In the genomic region with DNA sequence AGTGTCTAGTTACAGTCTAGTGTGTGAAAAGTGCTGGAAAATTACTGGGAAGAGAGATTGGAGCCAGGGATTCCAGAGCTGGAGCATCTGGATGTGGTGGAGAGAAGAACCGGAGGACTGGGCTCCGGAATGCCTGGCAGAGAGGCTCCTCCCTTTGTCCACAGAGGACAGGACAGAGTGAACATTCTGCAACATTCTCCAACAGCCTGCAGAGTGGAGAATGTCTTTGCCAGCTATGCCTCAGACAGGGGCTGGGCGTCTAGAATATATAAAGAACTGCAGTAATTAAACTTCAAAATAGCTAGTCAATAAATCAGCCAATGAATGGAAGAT, we compare ENCODE assay signal across 10 mouse cellular contexts. TPM values are rescaled to one million over a fixed set of nuclear protein-coding genes. Genes with fewer than 3 reads are reported as not detected.
A peak's percentile ranks its signal among the peaks of the same experiment; 100 is the strongest.
DNase-seq lines count a peak whose midpoint lies in the region; ATAC-seq and TF ChIP-seq lines count a peak whose summit lies in the region.
"Had no signal": no experiment of that assay in that cellular context is flagged by ENCODE, and none has a peak within 500 bp of the region (broad histone marks: within the 10 kb centered on the region; RNA-seq: fewer than 3 reads in every experiment).

No protein-coding gene starts in this region.

- H3K4me2 ChIP-seq in heart, embryonic 14.5 days (ENCODE audit: low read length), result 0 out of 2 replicates have a peak overlapping the region, but pooled peaks have one; percentile 100
- H3K4me2 ChIP-seq in hindbrain, embryonic 14.5 days (replicated peaks), result peak overlapping the region; percentile 80
- peak overlapping the region; percentile 99 for H3K4me2 ChIP-seq in limb, embryonic 14.5 days (replicated peaks; ENCODE audit: low read depth, low read length, severe bottlenecking)

- 45% methylated on average over 3 of the region's 3 CpGs for WGBS in heart, embryonic 14.5 days
- WGBS in heart, adult 2 months, result 61% methylated on average over 3 of the region's 3 CpGs
- 62% methylated on average over 3 of the region's 3 CpGs for WGBS in hindbrain, embryonic 14.5 days
- 36% methylated on average over 3 of the region's 3 CpGs for WGBS in limb, embryonic 14.5 days

- H3K27me3 ChIP-seq in heart, embryonic 14.5 days (ENCODE audit: control insufficient read depth, insufficient read depth, low read length), result no peaks in the 10 kb centered on the region; the same call in 1 of the 2 replicates
- H3K27me3 ChIP-seq in heart, adult 2 months (ENCODE audit: control insufficient read depth, insufficient read depth, low read length), result no peaks in the 10 kb centered on the region
- peaks cover 4% of the 10 kb centered on the region; the same call in 1 of the 2 replicates for H3K27me3 ChIP-seq in hindbrain, embryonic 14.5 days (ENCODE audit: control insufficient read depth, insufficient read depth, low read length)
- H3K27me3 ChIP-seq in limb, embryonic 14.5 days (ENCODE audit: control insufficient read depth, insufficient read depth, low read length), result peaks cover 6% of the 10 kb centered on the region; the same call in 1 of the 2 replicates

- intact Hi-C loops in heart, adult 2 months (cut with DNase I), result loop anchor here (10.0 kb wide), 1 partner anchor 162 kb away; no protein-coding TSS in a partner anchor
- intact Hi-C loops in heart, postnatal 36 days (cut with DNase I), result loop anchor here (5.0 to 10.0 kb wide), 2 partner anchors 200 to 582 kb away; partner anchors contain the start of genes Lpxn and Zfp91

- no peak for DNase-seq in heart, adult 2 months
- DNase-seq in MN1 (ENCODE audit: low spot score), result peak; percentile 2
- no peak for DNase-seq in hindbrain, embryonic 14.5 days (ENCODE audit: low spot score)
- no peak for DNase-seq in limb, embryonic 14.5 days (ENCODE audit: low spot score)
- no peak for DNase-seq in retina, postnatal 1 day
- DNase-seq in heart, postnatal 36 days, result no peak
- DNase-seq in gastrocnemius, adult 18-20 months (ENCODE audit: low spot score), result no peak

- TF ChIP-seq EP300 in heart, adult 2 months (IDR thresholded peaks at IDR 0.05; ENCODE audit: insufficient read depth, low read depth, low read length), result no peak

- H3K36me3 ChIP-seq in heart, embryonic 14.5 days (ENCODE audit: control insufficient read depth, insufficient read depth, low read length), result no peaks in the 10 kb centered on the region
- no peaks in the 10 kb centered on the region for H3K36me3 ChIP-seq in heart, adult 2 months (ENCODE audit: control insufficient read depth, insufficient read depth, low read length)
- no peaks in the 10 kb centered on the region for H3K36me3 ChIP-seq in hindbrain, embryonic 14.5 days (replicated peaks; ENCODE audit: control insufficient read depth, insufficient read depth)
- H3K36me3 ChIP-seq in limb, embryonic 14.5 days (ENCODE audit: control insufficient read depth, insufficient read depth, low read length), result no peaks in the 10 kb centered on the region

- H3K4me3 ChIP-seq in heart, embryonic 14.5 days (ENCODE audit: control insufficient read depth in 1 of 2, insufficient read depth in 1 of 2, low read depth in 1 of 2, low read length in 2 of 2), result no peak overlapping the region
- H3K4me3 ChIP-seq in heart, adult 2 months, result no peak overlapping the region
- peak overlapping the region; percentile 65 for H3K4me3 ChIP-seq in hindbrain, embryonic 14.5 days (replicated peaks; ENCODE audit: low read length)
- peak overlapping the region; percentile 62; the same call in 1 of the 2 replicates for H3K4me3 ChIP-seq in limb, embryonic 14.5 days (replicated peaks; ENCODE audit: low read length)

- H3K9ac ChIP-seq in heart, embryonic 14.5 days (ENCODE audit: low read length), result no peak overlapping the region
- H3K9ac ChIP-seq in heart, adult 2 months (ENCODE audit: low read depth, low read length), result no peak overlapping the region
- peak overlapping the region; percentile 86; the same call in 1 of the 2 replicates for H3K9ac ChIP-seq in hindbrain, embryonic 14.5 days
- H3K9ac ChIP-seq in limb, embryonic 14.5 days (ENCODE audit: low read depth, low read length, severe bottlenecking), result no peak overlapping the region

- TF ChIP-seq POLR2A in heart, adult 2 months (IDR thresholded peaks at IDR 0.05; ENCODE audit: insufficient read depth, low read depth, low read length), result no peak
- no peak for TF ChIP-seq POLR2A in limb, embryonic 14.5 days (IDR thresholded peaks at IDR 0.05; ENCODE audit: borderline replicate concordance, extremely low read depth, insufficient read depth, insufficient read length)

- no peak for ATAC-seq in heart, embryonic 14.5 days (ENCODE audit: insufficient number of reproducible peaks, insufficient read depth, low FRiP score, low read depth)
- ATAC-seq in hindbrain, embryonic 14.5 days (ENCODE audit: low FRiP score), result no peak
- no peak for ATAC-seq in limb, embryonic 14.5 days (ENCODE audit: low FRiP score, low read depth)

- H3K4me1 ChIP-seq in heart, embryonic 14.5 days (ENCODE audit: control insufficient read depth in 2 of 2, insufficient read depth in 2 of 2, low read length in 2 of 2), result peaks cover 0 to 5% of the 10 kb centered on the region in 2 experiments; a peak in 1 of 4 replicates
- no peaks in the 10 kb centered on the region; the same call in none of the 2 replicates for H3K4me1 ChIP-seq in heart, adult 2 months (ENCODE audit: control insufficient read depth, insufficient read depth, low read length)
- H3K4me1 ChIP-seq in hindbrain, embryonic 14.5 days (replicated peaks; ENCODE audit: control insufficient read depth, insufficient read depth, low read length), result peaks cover 10% of the 10 kb centered on the region; the same call in 1 of the 2 replicates
- H3K4me1 ChIP-seq in limb, embryonic 14.5 days (ENCODE audit: control insufficient read depth, insufficient read depth, low read length), result no peaks in the 10 kb centered on the region

- H3K27ac ChIP-seq in heart, embryonic 14.5 days (replicated peaks in 1 of 2; ENCODE audit: control insufficient read depth in 1 of 2, insufficient read depth in 1 of 2, low read depth in 2 of 2, low read length in 2 of 2), result no peak overlapping the region
- no peak overlapping the region for H3K27ac ChIP-seq in heart, adult 2 months
- no peak overlapping the region for H3K27ac ChIP-seq in hindbrain, embryonic 14.5 days
- H3K27ac ChIP-seq in limb, embryonic 14.5 days (replicated peaks; ENCODE audit: low read depth, low read length), result no peak overlapping the region

- no peaks in the 10 kb centered on the region for H3K79me2 ChIP-seq in heart, adult 2 months (replicated peaks; ENCODE audit: control insufficient read depth, insufficient read depth, low read length)

- no peak for TF ChIP-seq CTCF in heart, adult 2 months (IDR thresholded peaks at IDR 0.05)

- H3K9me3 ChIP-seq in heart, embryonic 14.5 days (ENCODE audit: control insufficient read depth, low read length), result no peaks in the 10 kb centered on the region
- no peaks in the 10 kb centered on the region for H3K9me3 ChIP-seq in hindbrain, embryonic 14.5 days (ENCODE audit: control insufficient read depth, low read length)
- no peaks in the 10 kb centered on the region for H3K9me3 ChIP-seq in limb, embryonic 14.5 days (ENCODE audit: control insufficient read depth, low read length)

RNA-seq across cellular contexts. Expression of gene Gm4952, which starts 2.7 kb away (rescaled TPM):
- polyA plus RNA-seq in heart, embryonic 14.5 days (2014; fragmentation: Nextera tagmentation; extraction: Ambion mirVana), result not detected in 2 replicates
- total RNA-seq in heart, adult 2 months (2021), result not detected
- polyA plus RNA-seq in heart, adult 2 months (2012; rRNA removed), result not detected in 2 replicates
- polyA plus RNA-seq in hindbrain, embryonic 14.5 days (2014; fragmentation: Nextera tagmentation; extraction: Ambion mirVana), result not detected in 2 replicates
- polyA plus RNA-seq in limb, embryonic 14.5 days (2012; rRNA removed), result 0.04 and 0.08 TPM in 2 replicates
- 0.33 TPM in 1 of 2 replicates, not detected in the other for polyA plus RNA-seq in limb, embryonic 14.5 days (2014; fragmentation: Nextera tagmentation; extraction: Ambion mirVana)
- total RNA-seq in heart, postnatal 36 days (2021), result not detected
- total RNA-seq in gastrocnemius, adult 18-20 months (2021), result not detected
- total RNA-seq: granulocyte monocyte progenitor cell, adult 5-6 weeks had no signal
- polyA plus RNA-seq: urinary bladder, adult 2 months had no signal

RNA-seq across cellular contexts. Expression of gene Glyat, which starts 36.1 kb away (rescaled TPM):
- not detected in 2 replicates for polyA plus RNA-seq in heart, embryonic 14.5 days (2014; fragmentation: Nextera tagmentation; extraction: Ambion mirVana)
- total RNA-seq in heart, adult 2 months (2021), result not detected
- polyA plus RNA-seq in heart, adult 2 months (2012; rRNA removed), result 0.20 TPM in 1 of 2 replicates, not detected in the other
- polyA plus RNA-seq in hindbrain, embryonic 14.5 days (2014; fragmentation: Nextera tagmentation; extraction: Ambion mirVana), result not detected in 2 replicates
- 0.04 TPM in 1 of 2 replicates, not detected in the other for polyA plus RNA-seq in limb, embryonic 14.5 days (2012; rRNA removed)
- not detected in 2 replicates for polyA plus RNA-seq in limb, embryonic 14.5 days (2014; fragmentation: Nextera tagmentation; extraction: Ambion mirVana)
- not detected for total RNA-seq in heart, postnatal 36 days (2021)
- not detected for total RNA-seq in gastrocnemius, adult 18-20 months (2021)
- total RNA-seq: granulocyte monocyte progenitor cell, adult 5-6 weeks had no signal

RNA-seq across cellular contexts. Expression of gene Fam111a, which starts 51.5 kb away (rescaled TPM):
- 16.2 and 19.4 TPM in 2 replicates for polyA plus RNA-seq in heart, embryonic 14.5 days (2014; fragmentation: Nextera tagmentation; extraction: Ambion mirVana)
- 1 to 10 TPM; 4.4 to 4.7 TPM for total RNA-seq in heart, adult 2 months (2021)
- polyA plus RNA-seq in heart, adult 2 months (2012; rRNA removed), result 1.5 and 2.7 TPM in 2 replicates
- 7.1 and 7.5 TPM in 2 replicates for polyA plus RNA-seq in hindbrain, embryonic 14.5 days (2014; fragmentation: Nextera tagmentation; extraction: Ambion mirVana)
- 11.0 and 17.1 TPM in 2 replicates for polyA plus RNA-seq in limb, embryonic 14.5 days (2012; rRNA removed)
- 23.8 and 25.1 TPM in 2 replicates for polyA plus RNA-seq in limb, embryonic 14.5 days (2014; fragmentation: Nextera tagmentation; extraction: Ambion mirVana)
- 1 to 10 TPM; 5.9 to 6.9 TPM for total RNA-seq in heart, postnatal 36 days (2021)
- 1 to 10 TPM; 1.3 to 2.7 TPM for total RNA-seq in gastrocnemius, adult 18-20 months (2021)

Comparison
In these comparisons a context has a peak if more than half of its experiments do, and no peak if none do; other contexts are left out.
1. H3K4me3 ChIP-seq: peak in hindbrain, embryonic 14.5 days (single experiment) and limb, embryonic 14.5 days (single experiment); none in heart, embryonic 14.5 days (0 of 2) and heart, adult 2 months (single experiment).
2. Peak in every context shown above with its lines, with median percentiles within 50 percentile points of each other: H3K4me2 ChIP-seq.